Mouse (Mus musculus): ENCODE results near the gene Ywhab.

Gene Ywhab

DNA sequence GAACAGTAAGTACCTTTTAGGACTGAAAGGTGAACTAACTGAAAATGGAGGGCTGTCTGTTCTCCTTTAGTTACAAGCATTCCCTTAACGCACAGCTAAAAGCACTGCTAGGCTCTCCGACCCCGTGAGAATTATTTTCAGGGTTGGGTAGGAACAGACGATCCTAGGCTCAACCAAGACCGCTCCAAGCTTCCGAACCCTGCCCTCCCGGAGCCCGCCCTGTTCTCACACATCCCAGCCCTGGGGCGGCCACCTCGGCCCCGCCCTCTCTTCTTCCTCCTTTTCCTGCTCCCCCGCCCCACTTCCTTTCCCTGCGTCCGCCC lies at the start of gene Ywhab:
TSS of gene Ywhab (plus strand) at position 307 of the 323 bp plus-strand sequence.
- POLR2A ChIA-PET: interaction anchor here in 2 of 4 experiments (0.6 to 2.4 kb wide), 11 partner anchors 10 to 1131 kb away, joined by 3 to 8 read pairs (median 5); partner anchors contain the start of gene Tomm34 (in 2 of the 2)
- CTCF ChIA-PET: interaction anchor here in 2 of 4 experiments (0.5 to 1.3 kb wide), 4 partner anchors 157 to 553 kb away, joined by 3 to 7 read pairs (median 4); no protein-coding TSS in a partner anchor

DNA sequence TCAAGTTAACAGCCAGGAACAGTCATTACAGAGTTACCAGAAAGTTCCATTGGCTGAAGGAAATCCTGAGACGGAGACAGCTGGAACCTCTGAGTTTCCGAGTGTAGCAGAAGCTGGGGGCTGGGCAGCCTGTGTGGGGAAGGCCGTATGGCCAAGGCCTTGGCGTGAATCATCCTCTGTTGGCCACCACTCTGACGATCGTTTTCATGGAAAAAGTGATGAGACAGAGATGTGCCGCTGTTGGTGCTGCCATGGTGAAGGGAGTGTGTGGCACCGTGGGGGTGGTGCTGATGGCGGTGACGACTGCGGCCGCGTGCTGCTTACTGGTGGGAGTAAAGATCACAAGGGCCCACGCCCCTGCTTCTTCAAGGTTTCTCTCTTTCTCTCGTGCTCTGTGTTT lies 48.5 kb upstream of the Ywhab start:
- CTCF ChIA-PET: interaction anchor here in 1 of 4 experiments (1.6 kb wide), 1 partner anchor 158 kb away, joined by 3 read pairs; no protein-coding TSS in a partner anchor
- POLR2A ChIA-PET: no interaction called here

GRCm38 (mm10) chr2:163947976-163948375 lies 46.8 kb upstream of the Ywhab start:
- POLR2A ChIA-PET: interaction anchor here in 2 of 4 experiments (0.6 to 1.9 kb wide), 2 partner anchors 17 to 55 kb away, joined by 3 to 5 read pairs; no protein-coding TSS in a partner anchor
- CTCF ChIA-PET: interaction anchor here in 3 of 4 experiments (0.7 to 1.6 kb wide), 8 partner anchors 9 to 205 kb away, joined by 3 to 8 read pairs (median 3); partner anchors contain the start of gene Kcnk15 (in 1 of the 3)

GRCm38 (mm10) chr2:163951770-163952169 lies 43.0 kb upstream of the Ywhab start:
- POLR2A ChIA-PET: interaction anchor here in 2 of 4 experiments (0.7 kb wide), 2 partner anchors 29 to 99 kb away, joined by 3 read pairs; no protein-coding TSS in a partner anchor
- CTCF ChIA-PET: interaction anchor here (0.5 to 2.4 kb wide), 20 partner anchors 9 to 265 kb away, joined by 3 to 16 read pairs (median 4); partner anchors contain the start of gene Kcnk15 (in 3 of the 4)

- POLR2A ChIA-PET: no interaction called here
- CTCF ChIA-PET: interaction anchor here (0.6 to 2.4 kb wide), 5 partner anchors 33 to 449 kb away, joined by 3 to 16 read pairs (median 3); partner anchors contain the start of gene Kcnk15 (in 2 of the 4)
These were observed 41.0 kb upstream of the Ywhab start for GRCm38 (mm10) chr2:163953622-163954310.

DNA sequence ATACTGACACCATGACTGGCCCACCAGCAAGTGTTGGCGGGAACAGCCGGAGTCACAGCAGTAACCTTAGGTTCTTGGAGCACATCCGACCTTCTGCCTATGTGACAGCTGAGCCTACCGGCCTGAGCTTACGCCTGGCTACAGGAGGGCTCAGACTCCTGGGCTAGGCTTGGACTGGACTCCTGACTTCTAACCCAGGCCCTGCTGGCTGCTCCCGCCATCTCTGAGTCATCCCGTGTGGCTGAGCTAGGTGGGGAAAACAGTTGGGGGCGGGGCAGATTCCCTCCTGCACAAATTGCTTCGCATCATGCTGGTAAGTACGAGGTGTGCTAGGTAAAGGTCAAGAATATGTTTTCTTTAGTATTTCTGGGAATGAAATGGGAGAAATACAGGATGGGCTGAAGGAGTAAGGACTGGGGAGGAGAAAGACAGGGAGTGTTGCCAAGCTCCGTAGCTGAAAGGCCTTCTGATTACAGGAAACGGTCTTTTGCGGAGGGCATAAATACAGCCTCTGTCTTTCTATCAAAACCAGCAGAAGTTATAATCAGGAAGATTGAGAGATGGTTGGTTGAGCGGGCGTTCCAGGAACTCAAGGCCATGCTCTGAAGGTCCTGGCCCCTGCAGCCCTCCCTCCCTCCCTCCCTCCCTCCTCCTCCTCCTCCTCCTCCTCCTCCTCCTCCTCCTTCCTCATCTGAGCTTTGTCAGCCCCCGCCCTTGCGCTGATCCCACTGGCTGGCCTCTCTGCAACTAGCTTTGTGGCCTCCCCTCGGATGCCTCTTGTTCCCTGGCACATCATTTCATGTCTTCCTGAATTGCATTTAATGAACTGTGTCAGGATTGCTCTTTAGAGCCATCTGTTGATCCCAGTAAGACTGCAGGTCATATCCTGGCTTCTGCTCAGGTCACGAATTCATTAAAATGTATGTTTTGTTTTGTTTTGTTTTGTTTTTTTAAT lies 29.9 kb upstream of the Ywhab start:
- ChIA-PET CTCF (interaction anchor here in 3 of 4 experiments (0.5 to 3.0 kb wide), 8 partner anchors 13 to 745 kb away, joined by 3 to 10 read pairs (median 4); partner anchors contain the start of gene Kcnk15 (in 1 of the 3)), POLR2A (interaction anchor here in 2 of 4 experiments (0.5 to 1.8 kb wide), 3 partner anchors 17 to 59 kb away, joined by 5 read pairs; no protein-coding TSS in a partner anchor)

- ChIA-PET CTCF (interaction anchor here in 1 of 4 experiments (2.0 kb wide), 1 partner anchor 112 kb away, joined by 6 read pairs; the partner anchor contains the start of gene Kcnk15), POLR2A (interaction anchor here in 1 of 4 experiments (0.6 to 1.8 kb wide), 2 partner anchors 18 to 26 kb away, joined by 5 read pairs; no protein-coding TSS in a partner anchor)
These were observed 29.1 kb upstream of the Ywhab start for GRCm38 (mm10) chr2:163965706-163966105.

DNA sequence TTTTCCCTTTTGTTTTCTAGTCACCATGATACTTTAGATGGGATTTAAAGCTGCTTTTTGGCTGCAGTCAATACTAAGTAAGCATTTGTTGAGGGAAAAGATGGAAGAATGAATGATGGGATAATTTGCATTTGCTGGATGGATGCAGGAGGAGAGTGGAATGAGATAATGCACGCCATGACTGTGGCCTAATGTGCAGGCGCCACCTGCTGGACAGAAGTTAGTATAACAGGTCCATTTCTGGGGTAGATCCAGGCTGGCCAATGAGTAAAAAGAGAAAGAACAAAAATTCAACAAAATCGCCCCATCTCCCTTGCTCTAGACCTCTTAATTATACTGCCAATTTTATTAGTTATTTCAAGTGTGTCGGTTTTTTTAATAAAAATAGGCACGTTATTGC lies 26.2 kb upstream of the Ywhab start:
- ChIA-PET CTCF (interaction anchor here in 2 of 4 experiments (0.5 to 1.0 kb wide), 2 partner anchors 13 to 375 kb away, joined by 3 to 5 read pairs; no protein-coding TSS in a partner anchor), POLR2A (no interaction called here)

GRCm38 (mm10) chr2:163970326-163970725 lies 24.4 kb upstream of the Ywhab start:
- POLR2A ChIA-PET: interaction anchor here in 1 of 4 experiments (0.6 kb wide), 1 partner anchor 535 kb away, joined by 3 read pairs; no protein-coding TSS in a partner anchor
- CTCF ChIA-PET: interaction anchor here in 2 of 4 experiments (0.6 to 1.5 kb wide), 2 partner anchors 112 to 1092 kb away, joined by 3 to 7 read pairs; no protein-coding TSS in a partner anchor

- ChIA-PET POLR2A (interaction anchor here in 1 of 4 experiments (0.8 kb wide), 1 partner anchor 956 kb away, joined by 6 read pairs; no protein-coding TSS in a partner anchor), CTCF (no interaction called here)
These were observed 20.7 kb upstream of the Ywhab start for GRCm38 (mm10) chr2:163974056-163974455.

DNA sequence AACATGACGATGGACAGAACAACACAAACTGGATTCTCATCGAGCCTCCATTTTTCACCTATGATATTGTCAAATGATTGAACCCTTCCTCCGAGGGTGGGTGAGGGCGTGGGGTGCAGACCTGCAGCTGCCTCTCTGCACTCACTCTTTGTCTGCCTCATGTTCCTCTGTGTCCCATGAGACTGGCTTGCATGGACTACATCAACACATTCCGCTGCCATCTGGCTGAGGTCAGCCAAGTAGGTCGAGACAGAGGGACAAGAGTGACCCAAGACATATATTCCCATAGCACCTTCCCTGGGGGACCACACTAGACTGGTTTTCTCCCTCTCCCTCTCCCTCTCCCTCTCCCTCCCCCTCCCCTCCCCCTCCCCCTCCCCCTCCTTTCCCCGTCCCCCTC lies 18.3 kb upstream of the Ywhab start:
- ChIA-PET POLR2A (interaction anchor here in 1 of 4 experiments (0.6 kb wide), 1 partner anchor 11 kb away, joined by 4 read pairs; no protein-coding TSS in a partner anchor), CTCF (interaction anchor here in 2 of 4 experiments (0.6 to 0.9 kb wide), 2 partner anchors 54 to 132 kb away, joined by 4 to 6 read pairs; no protein-coding TSS in a partner anchor)

- ChIA-PET POLR2A (interaction anchor here in 3 of 4 experiments (0.6 to 1.5 kb wide), 4 partner anchors 12 to 437 kb away, joined by 3 to 4 read pairs (median 3); no protein-coding TSS in a partner anchor), CTCF (interaction anchor here in 1 of 4 experiments (0.6 kb wide), 1 partner anchor 452 kb away, joined by 4 read pairs; no protein-coding TSS in a partner anchor)
These were observed 7.5 kb upstream of the Ywhab start for GRCm38 (mm10) chr2:163987233-163987632.

- POLR2A ChIA-PET: interaction anchor here in 2 of 4 experiments (0.5 to 2.4 kb wide), 5 partner anchors 14 to 350 kb away, joined by 3 to 8 read pairs (median 5); partner anchors contain the start of gene Tomm34 (in 1 of the 2)
- CTCF ChIA-PET: no interaction called here
These were observed 1.9 kb upstream of the Ywhab start for GRCm38 (mm10) chr2:163992871-163993270.

GRCm38 (mm10) chr2:163994977-163995862 lies 460 bp downstream of the Ywhab start:
- POLR2A ChIA-PET: interaction anchor here in 3 of 4 experiments (0.7 to 2.4 kb wide), 10 partner anchors 9 to 101 kb away, joined by 3 to 8 read pairs (median 4); partner anchors contain the start of gene Tomm34 (in 2 of the 3)
- CTCF ChIA-PET: interaction anchor here in 2 of 4 experiments (0.5 to 1.3 kb wide), 4 partner anchors 157 to 709 kb away, joined by 3 to 7 read pairs (median 4); no protein-coding TSS in a partner anchor

DNA sequence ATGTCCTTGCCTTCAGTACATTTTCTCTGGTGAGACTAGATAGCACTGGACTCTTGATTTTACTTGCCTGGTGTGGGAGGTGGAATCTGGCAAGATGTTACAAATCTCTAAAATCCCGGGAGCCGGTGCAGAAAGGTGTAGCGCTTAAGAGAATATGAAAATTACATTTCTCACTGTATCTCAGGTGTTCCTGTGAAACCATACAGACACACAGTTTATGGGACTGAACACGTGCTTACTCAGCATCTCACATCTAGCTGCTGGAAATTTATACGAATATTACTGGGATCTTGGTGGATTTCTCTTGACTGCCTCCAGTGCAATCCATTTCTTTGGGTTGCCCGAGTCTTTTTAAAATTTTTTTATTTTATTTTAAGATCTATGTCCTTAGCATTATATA lies 1.5 kb downstream of the Ywhab start:
- CTCF ChIA-PET: no interaction called here
- POLR2A ChIA-PET: interaction anchor here in 1 of 4 experiments (0.9 to 1.4 kb wide), 2 partner anchors 13 to 431 kb away, joined by 3 to 4 read pairs; no protein-coding TSS in a partner anchor

DNA sequence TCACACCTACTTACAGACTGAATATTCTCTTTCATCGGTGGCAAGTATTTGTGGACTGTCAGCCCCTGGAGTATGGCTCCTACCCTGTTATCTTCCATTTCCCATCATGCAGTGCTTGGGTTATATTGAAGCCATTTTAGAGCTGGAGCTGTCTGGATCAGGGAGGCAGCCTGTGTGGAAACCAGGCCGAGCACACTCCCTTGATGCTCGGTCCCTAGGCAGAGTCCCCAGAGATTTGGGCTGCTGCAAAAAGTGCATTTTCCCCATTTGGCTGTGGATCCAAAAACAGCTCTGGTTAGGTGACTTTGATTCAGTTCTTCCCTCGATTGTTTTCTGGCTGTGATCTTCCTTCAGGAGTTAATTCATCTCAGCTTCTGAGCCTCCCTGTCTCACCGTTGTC lies 2.1 kb downstream of the Ywhab start:
- ChIA-PET POLR2A (interaction anchor here in 1 of 4 experiments (0.7 to 4.4 kb wide), 4 partner anchors 11 to 430 kb away, joined by 3 to 14 read pairs (median 8); no protein-coding TSS in a partner anchor), CTCF (no interaction called here)

- ChIA-PET CTCF (no interaction called here), POLR2A (interaction anchor here in 1 of 4 experiments (1.0 to 4.4 kb wide), 5 partner anchors 9 to 72 kb away, joined by 4 to 14 read pairs (median 5); partner anchors contain the start of genes Stk4 and Tomm34)
These were observed 4.2 kb downstream of the Ywhab start for GRCm38 (mm10) chr2:163998981-163999380.

Data from embryonic stem cell, embryonic (primary cell).